Mouse (Mus musculus) urinary bladder, postnatal 0 days (tissue): ENCODE measurements around the gene Vmn1r78. TPM values are rescaled to one million over a fixed set of nuclear protein-coding genes. Genes with fewer than 3 reads are reported as not detected.

Experiments used
- polyA plus RNA-seq: library from polyadenylated mRNA; unstranded; fragments of >200 nt; fragmentation: Nextera tagmentation; extraction: Ambion mirVana; gene quantifications from 2 replicates; pipeline ENCODE4 v1.2.1, GENCODE M21; 2015

Gene Vmn1r78
- polyA plus RNA-seq, result not detected in 2 replicates

GRCm38 (mm10) chr7:12149957-12150356, at the start of gene Vmn1r78:
Gene Vmn1r78 (plus strand): TSS chr7:12150257.

GRCm38 (mm10) chr7:12170979-12171378, 20.9 kb downstream of the Vmn1r78 start, which contains the start of gene Vmn1r79:
Gene Vmn1r79 (plus strand): TSS chr7:12171279.

GRCm38 (mm10) chr7:12188986-12189385, 38.9 kb downstream of the Vmn1r78 start, which contains the start of gene Vmn1r80:
Gene Vmn1r80 (plus strand): TSS chr7:12189286.

Other genes starting within 250 kb of the Vmn1r78 start
- gene Vmn1r76, start 212.0 kb upstream of the Vmn1r78 start, polyA plus RNA-seq, result not detected in 2 replicates
- not detected in 2 replicates for gene Vmn1r77, start 113.5 kb upstream of the Vmn1r78 start, polyA plus RNA-seq
- gene Vmn1r79, start 21.0 kb downstream of the Vmn1r78 start, polyA plus RNA-seq, result not detected in 2 replicates
- not detected in 2 replicates for gene Vmn1r80, start 39.0 kb downstream of the Vmn1r78 start, polyA plus RNA-seq
- gene Vmn1r81, start 118.0 kb downstream of the Vmn1r78 start, polyA plus RNA-seq, result not detected in 2 replicates
- not detected in 2 replicates for gene Vmn1r82, start 150.2 kb downstream of the Vmn1r78 start, polyA plus RNA-seq
- not detected in 2 replicates for gene Vmn1r83, start 179.2 kb downstream of the Vmn1r78 start, polyA plus RNA-seq
- gene Vmn1r84, start 219.0 kb downstream of the Vmn1r78 start, polyA plus RNA-seq, result not detected in 2 replicates